Mouse (Mus musculus): ENCODE measurements around the gene Fkrp.

DNA sequence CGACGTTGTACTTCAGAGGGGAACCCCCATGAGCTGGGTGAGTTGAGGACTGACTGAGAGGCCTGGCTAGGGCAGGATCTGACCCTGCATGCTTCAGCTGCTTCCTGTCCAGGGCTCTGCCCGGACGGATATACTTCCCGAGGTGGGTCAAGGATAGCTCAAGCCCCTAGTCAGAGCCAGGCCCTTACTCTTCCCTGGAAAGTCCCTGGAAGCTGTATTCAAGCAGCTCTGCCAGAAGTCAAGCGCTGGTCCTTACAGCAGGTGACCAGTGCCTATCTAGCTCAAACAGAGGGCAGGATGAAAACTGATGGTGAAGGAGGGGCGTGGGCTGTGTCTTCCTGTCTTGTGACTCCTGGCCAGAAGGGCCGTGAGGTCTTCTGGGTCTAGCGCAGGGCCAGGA is 13.9 kb upstream of the Fkrp start:
- TF ChIP-seq CTCF (conservative IDR thresholded peaks at IDR 0.05 in 1 of 2, IDR thresholded peaks at IDR 0.05 in 1 of 2; ENCODE audit: low read depth in 2 of 2, low read length in 2 of 2) (no peak), CHD2 (IDR thresholded peaks at IDR 0.05; ENCODE audit: low read length) (no peak), MAFK (IDR thresholded peaks at IDR 0.05; ENCODE audit: insufficient replicate concordance, low read length) (no peak), POLR2A (IDR thresholded peaks at IDR 0.05; ENCODE audit: low read depth, low read length) (no peak), MEF2A (IDR thresholded peaks at IDR 0.05; ENCODE audit: borderline replicate concordance, low read depth, low read length) (no peak), HCFC1 (IDR thresholded peaks at IDR 0.05; ENCODE audit: low read depth, low read length) (no peak), EP300 (IDR thresholded peaks at IDR 0.05; ENCODE audit: low read length) (no peak), RAD21 (IDR thresholded peaks at IDR 0.05; ENCODE audit: low read depth, low read length) (no peak), POLR2AphosphoS2 (IDR thresholded peaks at IDR 0.05; ENCODE audit: low read depth, low read length) (no peak), MAX (IDR thresholded peaks at IDR 0.05; ENCODE audit: low read length) (no peak), ZKSCAN1 (IDR thresholded peaks at IDR 0.05; ENCODE audit: borderline replicate concordance, low read depth, low read length) (no peak)
